Mouse (Mus musculus) adrenal gland, postnatal 0 days (tissue): Measurements from ENCODE around the gene Med23. TPM values are rescaled to one million over a fixed set of nuclear protein-coding genes. Genes with fewer than 3 reads are reported as not detected.

Source experiments
- microRNA-seq: library from miRNA; unstranded; fragments of <30 nt; microRNA quantifications from one replicate; pipeline ENCODE4, GENCODE M21; 2016; ENCODE audit warnings: borderline replicate concordance; ENCODE audit not compliant: insufficient number of aligned reads
- polyA plus RNA-seq: library from polyadenylated mRNA; unstranded; fragments of >200 nt; fragmentation: Nextera tagmentation; extraction: Ambion mirVana; gene quantifications from 2 replicates; pipeline ENCODE4 v1.2.1, GENCODE M21; 2015

Med23 gene
- polyA plus RNA-seq = 7.0 and 10.8 TPM in 2 replicates

DNA sequence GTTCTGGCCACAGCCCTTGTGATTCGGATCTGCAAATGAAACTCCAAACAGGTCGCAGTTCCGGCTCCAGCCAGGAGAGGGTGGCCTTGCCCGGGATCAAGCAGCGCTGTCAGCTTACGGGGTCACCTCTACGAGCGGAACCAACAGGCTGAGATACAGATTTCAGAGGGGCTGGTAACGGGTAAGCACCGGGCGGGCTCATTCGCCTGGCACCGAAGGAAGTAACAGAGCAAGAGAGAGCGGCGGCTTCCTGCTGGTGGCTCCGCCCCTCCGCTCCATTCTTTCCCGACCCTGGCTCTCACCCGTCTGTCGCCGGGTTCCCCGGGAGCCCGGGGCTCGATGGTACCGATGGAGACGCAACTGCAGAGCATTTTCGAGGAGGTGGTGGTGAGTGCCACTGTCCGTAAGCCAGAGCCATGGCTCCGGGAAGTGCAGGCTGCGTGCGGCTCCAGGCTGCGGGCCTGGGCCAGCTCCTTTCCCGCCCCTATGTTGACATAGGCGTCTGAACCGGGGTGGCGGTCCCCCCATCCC is at the start of gene Med23:
Gene Med23, plus strand, starts transcription at position 227 of the 531 bp plus-strand sequence.

DNA sequence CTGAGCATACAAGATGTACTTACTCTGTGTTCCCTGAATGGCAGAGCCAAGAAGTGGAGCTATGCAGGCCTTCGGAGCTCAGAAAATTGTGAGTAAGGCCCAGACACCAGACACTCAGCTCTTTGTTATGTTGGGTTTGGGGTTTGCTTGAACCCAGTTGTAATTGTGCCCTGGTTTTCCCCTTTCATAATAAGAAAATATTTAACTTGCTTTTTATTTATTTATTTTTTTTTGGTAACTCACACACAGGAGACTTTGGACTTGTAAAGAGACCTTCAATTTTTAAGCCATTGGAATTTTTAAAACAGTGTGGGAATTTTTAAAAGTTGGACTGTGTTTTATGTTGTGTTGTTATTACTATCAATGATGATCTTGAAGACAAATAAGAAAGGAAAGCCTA is 27.1 kb upstream of the Med23 start, which contains the start of gene Enpp3:
Gene Enpp3, minus strand, starts transcription at position 148 of the 400 bp plus-strand sequence.

DNA sequence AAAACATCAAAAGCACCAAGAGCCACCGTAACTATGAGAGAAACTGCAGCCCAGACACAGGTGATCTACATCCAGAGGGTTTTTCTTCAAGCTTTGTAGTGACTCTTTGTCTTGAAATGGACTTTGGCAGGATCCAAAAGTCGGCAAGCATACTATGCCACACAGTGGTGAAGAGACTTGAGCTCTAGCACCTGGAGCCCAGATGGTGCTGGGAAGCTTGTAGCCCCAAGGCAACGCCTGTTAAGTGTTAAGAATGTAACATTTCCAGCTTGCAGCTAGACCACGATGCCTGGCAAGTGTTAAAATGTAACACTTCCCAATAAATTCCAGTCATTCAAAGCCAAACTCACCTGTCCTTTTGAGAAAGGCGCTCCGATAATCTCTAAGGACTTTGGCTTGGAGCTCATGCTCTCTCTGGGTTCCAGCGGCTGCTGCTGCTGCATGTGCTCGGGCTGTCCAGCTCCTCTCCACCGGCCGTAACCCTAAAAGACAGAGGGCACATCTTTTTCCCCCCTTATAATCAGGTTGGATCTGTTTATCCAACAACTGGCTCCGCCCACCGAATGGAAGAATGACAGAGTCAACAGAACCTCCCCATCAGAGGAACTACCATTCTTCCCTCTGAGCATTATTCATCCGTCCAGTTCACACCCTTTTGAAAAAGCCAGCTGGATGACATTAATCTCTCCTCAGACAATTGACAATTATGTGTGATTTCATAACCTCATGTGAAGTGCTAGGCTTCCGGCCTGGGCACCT is 57.4 kb downstream of the Med23 start, which contains the start of gene Arg1:
Gene Arg1, minus strand, starts transcription at position 523 of the 759 bp plus-strand sequence.

Small RNA genes within 50 kb of the gene (microRNA-seq; reads per million reads assigned to microRNA genes)
- not detected for gene Mir6905

Other genes starting within 250 kb of the Med23 start
- 2.7 and 3.1 TPM in 2 replicates for gene Enpp1, start 157.8 kb upstream of the Med23 start, polyA plus RNA-seq
- gene Enpp3, start 27.2 kb upstream of the Med23 start, polyA plus RNA-seq = 2.6 and 2.9 TPM in 2 replicates
- gene Arg1, start 57.5 kb downstream of the Med23 start, polyA plus RNA-seq = 17.3 and 32.9 TPM in 2 replicates